Mouse (Mus musculus) c-Kit-positive CD71-negative TER-119-negative erythroid progenitor cells, embryonic 14.5 days (primary cell): ENCODE measurements around the gene Vstm2l.

Source experiments
- DNase-seq: peaks from one replicate; pipeline ENCODE4 v3.0.0-alpha.2; 2013; ENCODE audit warnings: low read depth

Vstm2l gene

GRCm38 (mm10) chr2:157914105-157914764 lies at the start of gene Vstm2l:
Vstm2l (plus strand) TSS chr2:157914653.
- no peak for DNase-seq

- DNase-seq: no peak
These were observed 47.3 kb upstream of the Vstm2l start for GRCm38 (mm10) chr2:157867126-157867525.

- DNase-seq: no peak
These were observed 44.2 kb upstream of the Vstm2l start for GRCm38 (mm10) chr2:157870247-157870646.

- no peak for DNase-seq
These were observed 41.2 kb upstream of the Vstm2l start for GRCm38 (mm10) chr2:157873223-157873622.

- DNase-seq: no peak
These were observed 40.8 kb upstream of the Vstm2l start for GRCm38 (mm10) chr2:157873691-157874090.

GRCm38 (mm10) chr2:157875111-157875510 lies 39.3 kb upstream of the Vstm2l start:
- no peak for DNase-seq

GRCm38 (mm10) chr2:157877394-157877793 lies 37.1 kb upstream of the Vstm2l start:
- DNase-seq: no peak

- DNase-seq: no peak
These were observed 36.5 kb upstream of the Vstm2l start for GRCm38 (mm10) chr2:157877967-157878366.

- no peak for DNase-seq
These were observed 32.5 kb upstream of the Vstm2l start for GRCm38 (mm10) chr2:157881939-157882338.

- DNase-seq: no peak
These were observed 27.0 kb upstream of the Vstm2l start for GRCm38 (mm10) chr2:157887275-157888025.

GRCm38 (mm10) chr2:157891166-157891565 lies 23.3 kb upstream of the Vstm2l start:
- DNase-seq: no peak

GRCm38 (mm10) chr2:157897131-157897530 lies 17.3 kb upstream of the Vstm2l start:
- no peak for DNase-seq

- peak; percentile 86 for DNase-seq
These were observed 1.2 kb upstream of the Vstm2l start for GRCm38 (mm10) chr2:157913204-157913636.

- no peak for DNase-seq
These were observed 748 bp upstream of the Vstm2l start for GRCm38 (mm10) chr2:157913705-157914104.

- DNase-seq: no peak
These were observed 550 bp downstream of the Vstm2l start for GRCm38 (mm10) chr2:157914889-157915517.

- no peak for DNase-seq
These were observed 4.1 kb downstream of the Vstm2l start for GRCm38 (mm10) chr2:157918529-157918928.

- DNase-seq: no peak
These were observed 7.1 kb downstream of the Vstm2l start for GRCm38 (mm10) chr2:157921551-157921950.

GRCm38 (mm10) chr2:157923406-157923805 lies 9.0 kb downstream of the Vstm2l start:
- no peak for DNase-seq

- DNase-seq: no peak
These were observed 10.1 kb downstream of the Vstm2l start for GRCm38 (mm10) chr2:157924504-157924903.

GRCm38 (mm10) chr2:157926502-157926901 lies 12.0 kb downstream of the Vstm2l start:
- DNase-seq: no peak

GRCm38 (mm10) chr2:157926927-157927326 lies 12.5 kb downstream of the Vstm2l start:
- DNase-seq: no peak

GRCm38 (mm10) chr2:157927397-157927796 lies 12.9 kb downstream of the Vstm2l start:
- DNase-seq: no peak

- no peak for DNase-seq
These were observed 13.4 kb downstream of the Vstm2l start for GRCm38 (mm10) chr2:157927815-157928214.
